Mouse (Mus musculus): ENCODE measurements around the gene Frmd8. TPM values are rescaled to one million over a fixed set of nuclear protein-coding genes. Genes with fewer than 3 reads are reported as not detected.

Gene Frmd8
- total RNA-seq, 1 experiment, result 35.7 TPM

DNA sequence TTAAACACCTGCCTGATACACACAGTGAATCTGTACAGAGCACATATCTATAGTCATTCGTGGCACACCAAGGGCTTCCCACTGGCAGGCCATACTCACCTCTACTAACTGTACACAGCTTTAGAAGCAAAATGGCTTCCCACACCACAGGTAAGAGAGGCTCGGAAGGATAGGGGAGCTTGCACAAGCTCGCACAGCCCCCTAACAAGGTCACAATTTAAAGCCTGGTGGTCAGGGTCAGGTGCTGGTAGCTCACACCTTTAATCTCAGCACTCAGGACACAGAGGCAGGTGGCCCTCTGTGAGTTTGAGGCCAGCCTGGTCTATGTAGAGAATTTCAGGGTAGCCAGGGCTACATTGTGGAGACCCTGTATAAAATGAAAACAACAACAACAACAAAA lies 61.5 kb downstream of the Frmd8 start:
- Histone ChIP-seq H3K4me1 (ENCODE audit: control insufficient read depth in 2 of 2, insufficient read depth in 2 of 2, low read length in 2 of 2, poor library complexity in 1 of 2) (peaks cover 23 to 60% of the 10 kb centered on the region in 2 experiments; a peak in 3 of 4 replicates), H3K4me3 (ENCODE audit: insufficient read depth in 1 of 2, low read depth in 1 of 2, low read length in 2 of 2, poor library complexity in 1 of 2, severe bottlenecking in 1 of 2) (no peak overlapping the region), H3K36me3 (ENCODE audit: control insufficient read depth, insufficient read depth, low read length, poor library complexity, severe bottlenecking) (no peaks in the 10 kb centered on the region), H3K9ac (ENCODE audit: insufficient read depth, low read depth, low read length, poor library complexity, severe bottlenecking) (no peak overlapping the region), H3K9me3 (ENCODE audit: control insufficient read depth, insufficient read depth, low read depth, low read length) (no peaks in the 10 kb centered on the region), H3K27ac (ENCODE audit: insufficient read depth, low read depth, low read length, poor library complexity, severe bottlenecking) (no peak overlapping the region)
- DNase-seq (ENCODE audit: low read depth, low spot score), result no peak
- in situ Hi-C loops (cut with MboI; ENCODE audit: low sequenced_read_pairs in 2 of 2, unreplicated experiment in 2 of 2), result no loop called here
- TF ChIP-seq ZC3H11A (IDR thresholded peaks at IDR 0.05; ENCODE audit: borderline replicate concordance, low read depth, low read length), result no peak
- no peak for TF ChIP-seq MAFK (IDR thresholded peaks at IDR 0.05; ENCODE audit: insufficient read depth, low read depth, low read length)
- no peak for TF ChIP-seq HCFC1 (IDR thresholded peaks at IDR 0.05; ENCODE audit: borderline replicate concordance, insufficient read depth, low read length)
- TF ChIP-seq ZNF384 (IDR thresholded peaks at IDR 0.05; ENCODE audit: low read depth, low read length), result no peak
- TF ChIP-seq CHD2 (IDR thresholded peaks at IDR 0.05; ENCODE audit: low read depth, low read length), result no peak

DNA sequence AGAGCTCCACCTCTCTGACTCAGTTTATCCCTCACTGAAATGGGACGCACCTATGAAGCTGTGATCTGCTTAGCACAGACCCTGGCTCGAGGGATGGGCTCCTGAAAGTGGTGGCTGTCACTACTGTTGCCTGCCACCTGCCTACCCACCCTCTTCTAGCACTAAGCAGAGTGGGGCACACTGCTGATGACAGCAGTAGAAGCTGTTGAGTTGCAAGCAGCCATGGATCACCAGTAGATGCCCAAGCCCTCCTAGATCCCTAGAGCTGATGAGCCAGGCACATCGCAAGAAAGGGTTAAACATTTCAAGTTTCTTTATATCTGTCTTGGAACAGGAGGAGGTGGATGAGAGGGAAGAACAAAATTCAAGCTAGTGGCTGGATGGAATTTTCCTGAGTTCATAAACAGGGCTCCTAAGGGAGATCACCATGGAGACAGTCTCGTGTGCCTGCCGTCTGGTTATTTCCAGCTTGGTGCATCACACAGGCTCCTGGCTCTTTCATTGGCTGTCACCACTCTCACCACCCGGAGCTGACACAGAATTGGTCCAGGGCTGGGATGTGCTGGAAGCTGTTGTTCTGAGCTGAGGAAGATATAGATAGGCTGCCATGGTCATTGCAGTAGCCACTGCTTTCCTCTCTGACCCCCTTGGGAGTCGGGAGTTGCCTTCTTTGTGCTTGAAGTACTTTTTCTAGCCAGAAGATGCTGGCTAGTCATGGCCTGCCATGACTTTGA lies 63.1 kb downstream of the Frmd8 start:
- no peak for DNase-seq (ENCODE audit: low read depth, low spot score)
- H3K9me3 ChIP-seq (ENCODE audit: control insufficient read depth, insufficient read depth, low read depth, low read length), result no peaks in the 10 kb centered on the region

DNA sequence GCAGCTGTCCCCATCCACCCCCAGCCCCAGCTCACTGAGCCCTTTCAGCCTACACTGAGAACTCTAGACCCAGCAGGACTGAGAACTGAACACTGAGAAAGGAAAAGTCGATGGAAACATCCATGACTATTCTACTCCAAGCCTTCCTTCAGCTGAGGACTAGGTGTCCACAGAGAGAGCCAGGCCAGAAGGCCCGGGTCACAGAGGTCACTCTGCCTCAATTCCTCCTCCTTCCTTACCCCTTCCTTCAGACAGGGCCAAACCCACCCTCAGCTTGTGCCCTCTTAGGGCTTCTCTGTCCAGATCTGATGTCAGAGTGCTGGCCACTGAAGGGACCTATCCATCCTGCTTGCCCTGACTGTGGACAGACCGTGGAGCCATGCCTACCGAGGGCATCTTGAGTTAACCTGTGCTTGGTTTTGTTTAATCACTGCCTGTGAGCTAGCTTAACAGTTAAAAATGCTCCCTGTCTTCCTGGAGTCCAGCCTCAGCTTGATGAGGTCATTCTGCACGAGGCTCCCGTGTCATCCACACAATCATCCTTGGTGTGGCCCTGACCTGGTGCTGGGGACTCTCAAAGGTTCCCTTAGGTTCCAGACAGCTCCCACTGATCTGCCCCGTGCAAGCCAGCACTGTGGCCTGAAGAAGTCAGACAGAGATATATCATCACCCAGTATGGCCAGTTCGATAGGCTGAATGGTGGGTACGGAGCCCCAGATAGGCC lies 64.1 kb downstream of the Frmd8 start:
- Histone ChIP-seq H3K9ac (ENCODE audit: insufficient read depth, low read depth, low read length, poor library complexity, severe bottlenecking) (peak overlapping the region; percentile 37), H3K9me3 (ENCODE audit: control insufficient read depth, insufficient read depth, low read depth, low read length) (no peaks in the 10 kb centered on the region), H3K4me1 (ENCODE audit: control insufficient read depth in 2 of 2, insufficient read depth in 2 of 2, low read length in 2 of 2, poor library complexity in 1 of 2) (peaks cover 21 to 53% of the 10 kb centered on the region in 2 experiments; a peak in 3 of 4 replicates), H3K27ac (ENCODE audit: insufficient read depth, low read depth, low read length, poor library complexity, severe bottlenecking) (peak overlapping the region; percentile 99), H3K36me3 (ENCODE audit: control insufficient read depth, insufficient read depth, low read length, poor library complexity, severe bottlenecking) (no peaks in the 10 kb centered on the region), H3K4me3 (ENCODE audit: insufficient read depth in 1 of 2, low read depth in 1 of 2, low read length in 2 of 2, poor library complexity in 1 of 2, severe bottlenecking in 1 of 2) (no peak overlapping the region)
- in situ Hi-C loops (cut with MboI; ENCODE audit: low sequenced_read_pairs in 2 of 2, unreplicated experiment in 2 of 2), result no loop called here
- no peak for TF ChIP-seq CHD2 (IDR thresholded peaks at IDR 0.05; ENCODE audit: low read depth, low read length)
- TF ChIP-seq ZC3H11A (IDR thresholded peaks at IDR 0.05; ENCODE audit: borderline replicate concordance, low read depth, low read length), result no peak
- TF ChIP-seq MAFK (IDR thresholded peaks at IDR 0.05; ENCODE audit: insufficient read depth, low read depth, low read length), result no peak
- no peak for TF ChIP-seq ZNF384 (IDR thresholded peaks at IDR 0.05; ENCODE audit: low read depth, low read length)
- TF ChIP-seq HCFC1 (IDR thresholded peaks at IDR 0.05; ENCODE audit: borderline replicate concordance, insufficient read depth, low read length), result no peak
- no peak for DNase-seq (ENCODE audit: low read depth, low spot score)

More for the DNA sequence above, 63.1 kb downstream of the Frmd8 start:
- peaks cover 25 to 59% of the 10 kb centered on the region in 2 experiments; a peak in 3 of 4 replicates for H3K4me1 ChIP-seq (ENCODE audit: control insufficient read depth in 2 of 2, insufficient read depth in 2 of 2, low read length in 2 of 2, poor library complexity in 1 of 2)
- TF ChIP-seq CHD2 (IDR thresholded peaks at IDR 0.05; ENCODE audit: low read depth, low read length) (no peak), ZC3H11A (IDR thresholded peaks at IDR 0.05; ENCODE audit: borderline replicate concordance, low read depth, low read length) (no peak), ZNF384 (IDR thresholded peaks at IDR 0.05; ENCODE audit: low read depth, low read length) (no peak), MAFK (IDR thresholded peaks at IDR 0.05; ENCODE audit: insufficient read depth, low read depth, low read length) (no peak), HCFC1 (IDR thresholded peaks at IDR 0.05; ENCODE audit: borderline replicate concordance, insufficient read depth, low read length) (no peak)
- H3K36me3 ChIP-seq (ENCODE audit: control insufficient read depth, insufficient read depth, low read length, poor library complexity, severe bottlenecking), result no peaks in the 10 kb centered on the region
- H3K9ac ChIP-seq (ENCODE audit: insufficient read depth, low read depth, low read length, poor library complexity, severe bottlenecking), result no peak overlapping the region
- in situ Hi-C loops (cut with MboI; ENCODE audit: low sequenced_read_pairs in 2 of 2, unreplicated experiment in 2 of 2), result no loop called here
- no peak overlapping the region for H3K4me3 ChIP-seq (ENCODE audit: insufficient read depth in 1 of 2, low read depth in 1 of 2, low read length in 2 of 2, poor library complexity in 1 of 2, severe bottlenecking in 1 of 2)
- peak overlapping the region; percentile 61; the same call in 1 of the 2 replicates for H3K27ac ChIP-seq (ENCODE audit: insufficient read depth, low read depth, low read length, poor library complexity, severe bottlenecking)

DNA sequence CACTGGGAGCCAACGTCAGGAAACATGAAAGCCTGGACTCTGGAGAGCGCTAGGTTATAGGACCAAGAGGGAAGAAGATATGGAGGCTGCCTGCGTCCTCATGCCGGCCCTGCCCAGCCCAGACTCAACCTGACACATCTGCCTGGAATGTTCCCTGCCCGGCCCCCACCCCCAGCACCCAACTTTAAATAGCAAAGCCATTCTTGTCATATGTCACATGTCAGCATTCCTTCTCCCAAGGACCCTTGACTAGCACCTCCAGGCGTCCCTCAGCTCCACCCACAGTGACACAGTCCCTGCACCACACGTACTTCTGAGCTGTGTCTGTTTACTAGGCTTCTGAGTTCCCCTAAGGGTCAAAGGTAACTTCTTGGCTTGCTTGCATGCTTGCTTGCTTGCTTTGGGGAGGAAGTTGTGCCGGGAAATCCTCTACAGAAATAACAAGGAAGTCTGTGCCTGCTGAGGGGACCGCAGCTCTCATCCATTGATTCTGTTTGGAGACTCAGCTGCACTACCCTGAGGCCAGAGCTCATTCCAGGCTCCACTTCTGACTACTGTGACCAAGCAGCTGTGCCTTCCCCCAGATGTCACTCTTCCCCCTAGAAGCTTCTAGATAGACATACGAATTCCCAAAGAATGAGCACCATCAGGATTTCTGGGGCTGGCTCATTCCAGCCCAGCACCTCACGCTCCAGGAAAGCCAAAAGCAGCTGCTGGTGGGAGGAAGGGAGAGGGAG lies 64.8 kb downstream of the Frmd8 start:
- no peak for DNase-seq (ENCODE audit: low read depth, low spot score)
- in situ Hi-C loops (cut with MboI; ENCODE audit: low sequenced_read_pairs in 2 of 2, unreplicated experiment in 2 of 2), result no loop called here
- no peaks in the 10 kb centered on the region for H3K36me3 ChIP-seq (ENCODE audit: control insufficient read depth, insufficient read depth, low read length, poor library complexity, severe bottlenecking)
- H3K27ac ChIP-seq (ENCODE audit: insufficient read depth, low read depth, low read length, poor library complexity, severe bottlenecking), result peak overlapping the region; percentile 99
- peaks cover 21 to 50% of the 10 kb centered on the region in 2 experiments; a peak in 3 of 4 replicates for H3K4me1 ChIP-seq (ENCODE audit: control insufficient read depth in 2 of 2, insufficient read depth in 2 of 2, low read length in 2 of 2, poor library complexity in 1 of 2)
- H3K9me3 ChIP-seq (ENCODE audit: control insufficient read depth, insufficient read depth, low read depth, low read length), result no peaks in the 10 kb centered on the region
- H3K9ac ChIP-seq (ENCODE audit: insufficient read depth, low read depth, low read length, poor library complexity, severe bottlenecking), result peak overlapping the region; percentile 74
- TF ChIP-seq MAFK (IDR thresholded peaks at IDR 0.05; ENCODE audit: insufficient read depth, low read depth, low read length), result peak; percentile 56
- TF ChIP-seq CHD2 (IDR thresholded peaks at IDR 0.05; ENCODE audit: low read depth, low read length), result no peak
- H3K4me3 ChIP-seq (ENCODE audit: insufficient read depth in 1 of 2, low read depth in 1 of 2, low read length in 2 of 2, poor library complexity in 1 of 2, severe bottlenecking in 1 of 2), result peak overlapping the region; percentile 34 to 38
